Mouse (Mus musculus) limb, embryonic 11.5 days (tissue): ENCODE data around the gene F930015N05Rik. TPM values are rescaled to one million over a fixed set of nuclear protein-coding genes. Genes with fewer than 3 reads are reported as not detected.
A peak's percentile ranks its signal among the peaks of the same experiment; 100 is the strongest.

Source experiments
- ATAC-seq: fragments of 200-750 bp; cut with Nextera tagmentation; 2 replicates; pipeline ENCODE4 v1.8.0; 2017; ENCODE audit warnings: low read depth; ENCODE audit not compliant: insufficient number of reproducible peaks, low FRiP score, low TSS enrichment
- DNase-seq: peaks from one replicate; pipeline ENCODE4 v3.0.0-alpha.2; 2015; ENCODE audit warnings: low spot score
- H3K27ac ChIP-seq: fragments of 300-500 bp; sonication (generic); replicated peaks from 2 replicates; pipeline ENCODE4 v1.5.1; 2014; ENCODE audit warnings: low read depth, mild to moderate bottlenecking, low read length
- H3K27me3 ChIP-seq: fragments of 300-500 bp; sonication (generic); 2 replicates; pipeline ENCODE4 v1.6.1; 2014; ENCODE audit warnings: mild to moderate bottlenecking, low read length, mixed read lengths; ENCODE audit not compliant: control insufficient read depth, insufficient read depth
- H3K36me3 ChIP-seq: fragments of 300-500 bp; sonication (generic); 2 replicates; pipeline ENCODE4 v1.6.1; 2014; ENCODE audit warnings: mild to moderate bottlenecking, low read length, moderate library complexity, mixed read lengths; ENCODE audit not compliant: control insufficient read depth, insufficient read depth
- H3K4me1 ChIP-seq: fragments of 300-500 bp; sonication (generic); 2 replicates; pipeline ENCODE4 v1.6.1; 2014; ENCODE audit warnings: low read length, mixed read lengths; ENCODE audit not compliant: control insufficient read depth, insufficient read depth
- H3K4me2 ChIP-seq: fragments of 300-500 bp; sonication (generic); 2 replicates; pipeline ENCODE4 v1.6.1; 2014; ENCODE audit warnings: low read depth, mild to moderate bottlenecking, moderate library complexity; ENCODE audit not compliant: severe bottlenecking
- H3K4me3 ChIP-seq: fragments of 300-500 bp; sonication (generic); 2 replicates; pipeline ENCODE4 v1.5.1; 2014; ENCODE audit warnings: low read depth, low read length
- H3K9ac ChIP-seq: fragments of 300-500 bp; sonication (generic); 2 replicates; pipeline ENCODE4 v1.6.1; 2014; ENCODE audit warnings: mild to moderate bottlenecking, low read length
- H3K9me3 ChIP-seq: fragments of 300-500 bp; sonication (generic); 2 replicates; pipeline ENCODE4 v1.6.1; 2016; ENCODE audit warnings: low read length; ENCODE audit not compliant: control insufficient read depth
- WGBS: fragments of 180-500 bp; shearing (Covaris S2); extraction: QIAGEN DNeasy Blood & Tissue Kit; methylation state at CpG from one replicate; pipeline ENCODE4 v1.1.7; 2014; 5-methylcytosine and 5-hydroxymethylcytosine counted together
- polyA plus RNA-seq: library from polyadenylated mRNA; unstranded; fragments of >200 nt; fragmentation: Nextera tagmentation; extraction: Ambion mirVana; gene quantifications from 2 replicates; pipeline ENCODE4 v1.2.1, GENCODE M21; 2014

Gene F930015N05Rik
- polyA plus RNA-seq, 1 experiment from 2014 or later = 3.4 TPM

GRCm38 (mm10) chr11:64442119-64442518 lies 5.7 kb upstream of the F930015N05Rik start:
- H3K27me3 ChIP-seq = no peaks in the 10 kb centered on the region
- 35% methylated on average over 8 of the region's 8 CpGs for WGBS
- H3K27ac ChIP-seq = no peak overlapping the region
- H3K9me3 ChIP-seq = no peaks in the 10 kb centered on the region
- H3K4me3 ChIP-seq = no peak overlapping the region
- ATAC-seq (no peak), DNase-seq (peak; percentile 40)
- H3K4me2 ChIP-seq = no peak overlapping the region
- no peak overlapping the region for H3K9ac ChIP-seq
- peaks cover 16% of the 10 kb centered on the region for H3K4me1 ChIP-seq
- H3K36me3 ChIP-seq = no peaks in the 10 kb centered on the region

GRCm38 (mm10) chr11:64438909-64439308 lies 2.5 kb upstream of the F930015N05Rik start:
- no peak for ATAC-seq

GRCm38 (mm10) chr11:64437721-64438120 lies 1.3 kb upstream of the F930015N05Rik start:
- Histone ChIP-seq H3K36me3 (no peaks in the 10 kb centered on the region), H3K4me3 (peak overlapping the region; percentile 15), H3K4me2 (peak overlapping the region; percentile 35), H3K27me3 (0 out of 2 replicates have a peak, but pooled peaks cover 2% of the 10 kb centered on the region), H3K4me1 (peaks cover 14% of the 10 kb centered on the region), H3K9me3 (no peaks in the 10 kb centered on the region), H3K9ac (no peak overlapping the region), H3K27ac (no peak overlapping the region)
- DNase-seq (no peak), ATAC-seq (no peak)
- 36% methylated on average over 3 of the region's 3 CpGs for WGBS

More at GRCm38 (mm10) chr11:64438909-64439308, 2.5 kb upstream of the F930015N05Rik start:
- Histone ChIP-seq H3K9me3 (no peaks in the 10 kb centered on the region), H3K4me3 (no peak overlapping the region), H3K27me3 (0 out of 2 replicates have a peak, but pooled peaks cover 2% of the 10 kb centered on the region), H3K9ac (no peak overlapping the region), H3K36me3 (no peaks in the 10 kb centered on the region), H3K4me2 (peak overlapping the region; percentile 0; the same call in 1 of the 2 replicates), H3K4me1 (peaks cover 14% of the 10 kb centered on the region), H3K27ac (no peak overlapping the region)
- 42% methylated on average over 3 of the region's 3 CpGs for WGBS
- DNase-seq = no peak

- peak overlapping the region; percentile 98 for H3K4me2 ChIP-seq
- DNase-seq (no peak), ATAC-seq (no peak)
- peak overlapping the region; percentile 70 for H3K4me3 ChIP-seq
- H3K27me3 ChIP-seq = 0 out of 2 replicates have a peak, but pooled peaks cover 2% of the 10 kb centered on the region
- no peak overlapping the region for H3K27ac ChIP-seq
- H3K9ac ChIP-seq = peak overlapping the region; percentile 91
- 12% methylated on average over 5 of the region's 5 CpGs for WGBS
- no peaks in the 10 kb centered on the region for H3K9me3 ChIP-seq
- peaks cover 14% of the 10 kb centered on the region for H3K4me1 ChIP-seq
- no peaks in the 10 kb centered on the region for H3K36me3 ChIP-seq
Observed at GRCm38 (mm10) chr11:64436791-64437298, 392 bp upstream of the F930015N05Rik start.

GRCm38 (mm10) chr11:64435546-64436411 lies 674 bp downstream of the F930015N05Rik start:
- 0 out of 2 replicates have a peak, but pooled peaks cover 2% of the 10 kb centered on the region for H3K27me3 ChIP-seq
- peak overlapping the region; percentile 23 for H3K27ac ChIP-seq
- H3K9me3 ChIP-seq = no peaks in the 10 kb centered on the region
- ATAC-seq (peak; percentile 49; the same call in 1 of the 2 replicates), DNase-seq (peak; percentile 80)
- H3K4me2 ChIP-seq = peak overlapping the region; percentile 98
- no peaks in the 10 kb centered on the region for H3K36me3 ChIP-seq
- WGBS = under 1% methylated on average over 81 of the region's 81 CpGs
- peaks cover 10% of the 10 kb centered on the region; the same call in 1 of the 2 replicates for H3K4me1 ChIP-seq
- peak overlapping the region; percentile 70 for H3K4me3 ChIP-seq
- peak overlapping the region; percentile 91 for H3K9ac ChIP-seq

GRCm38 (mm10) chr11:64434611-64435545 lies 1.6 kb downstream of the F930015N05Rik start, which contains the start of gene Hs3st3a1:
TSS of gene Hs3st3a1 (plus strand) at chr11:64435332.
- WGBS = under 1% methylated on average over 28 of the region's 36 CpGs
- Histone ChIP-seq H3K27ac (peak within 1 kb of the TSS; percentile 23), H3K9me3 (no peaks in the 10 kb centered on the region), H3K4me1 (peaks cover 10% of the 10 kb centered on the region; the same call in 1 of the 2 replicates), H3K9ac (peak within 1 kb of the TSS; percentile 91), H3K4me2 (peak within 1 kb of the TSS; percentile 98), H3K4me3 (peak within 1 kb of the TSS; percentile 70), H3K36me3 (no peaks in the 10 kb centered on the region), H3K27me3 (0 out of 2 replicates have a peak, but pooled peaks cover 2% of the 10 kb centered on the region)
- ATAC-seq (peak; percentile 84), DNase-seq (no peak)

- Histone ChIP-seq H3K27me3 (no peaks in the 10 kb centered on the region), H3K4me1 (no peaks in the 10 kb centered on the region), H3K9me3 (0 out of 2 replicates have a peak, but pooled peaks cover 2% of the 10 kb centered on the region), H3K9ac (no peak overlapping the region), H3K4me3 (no peak overlapping the region), H3K4me2 (no peak overlapping the region), H3K27ac (no peak overlapping the region), H3K36me3 (no peaks in the 10 kb centered on the region)
- no peak for ATAC-seq
- no peak for DNase-seq
- WGBS = 84% methylated on average over 1 of the region's 1 CpGs
Observed at GRCm38 (mm10) chr11:64418969-64419368, 17.5 kb downstream of the F930015N05Rik start.
